Mouse (Mus musculus) kidney, adult 2 months (tissue): ENCODE measurements at regions not wholly inside any gene's neighbourhood (a gene's known extent, or its start where the extent isn't known, plus 50 kb on each side); places are given as distances from the start of the nearest gene placed in this dataset.

Source experiments
- DNase-seq: peaks from one replicate; pipeline ENCODE4 v3.0.0; 2021
- H3K27ac ChIP-seq: fragments of 200-500 bp; 2 replicates; pipeline ENCODE4 v1.5.1; 2012; ENCODE audit warnings: low read depth, low read length, control low read depth, inconsistent platforms; ENCODE audit not compliant: insufficient read depth
- H3K27me3 ChIP-seq: fragments of 200-500 bp; replicated peaks from 2 replicates; pipeline ENCODE4 v1.6.1; 2012; ENCODE audit warnings: mild to moderate bottlenecking, moderate library complexity, low read length, inconsistent platforms; ENCODE audit not compliant: control insufficient read depth, insufficient read depth
- H3K36me3 ChIP-seq: fragments of 200-500 bp; 2 replicates; pipeline ENCODE4 v1.6.1; 2012; ENCODE audit warnings: mild to moderate bottlenecking, moderate library complexity, low read length, inconsistent platforms; ENCODE audit not compliant: control insufficient read depth, insufficient read depth
- H3K4me1 ChIP-seq: fragments of 200-500 bp; 2 replicates; pipeline ENCODE4 v1.6.1; 2011; ENCODE audit warnings: low read length; ENCODE audit not compliant: control insufficient read depth, insufficient read depth
- H3K4me3 ChIP-seq: fragments of 200-500 bp; 2 replicates; pipeline ENCODE4 v1.5.1; 2011; ENCODE audit warnings: mild to moderate bottlenecking, low read depth, low read length, control low read depth; ENCODE audit not compliant: insufficient read depth
- CTCF ChIP-seq: fragments of 200-500 bp; conservative IDR thresholded peaks from 2 replicates; pipeline ENCODE4 v1.5.1; 2011; ENCODE audit warnings: low read depth, mild to moderate bottlenecking, control low read depth, low read length, moderate library complexity, mixed read lengths; ENCODE audit not compliant: insufficient read depth, insufficient read length
- POLR2A ChIP-seq: fragments of 200-500 bp; IDR thresholded peaks from one replicate; pipeline ENCODE4 v1.6.1; 2011; ENCODE audit warnings: low read depth, low read length, control low read depth
- WGBS: fragments of 180-500 bp; shearing (Covaris S2); methylation state at CpG from one replicate; pipeline ENCODE4 v1.1.7; 2018; 5-methylcytosine and 5-hydroxymethylcytosine counted together

DNA sequence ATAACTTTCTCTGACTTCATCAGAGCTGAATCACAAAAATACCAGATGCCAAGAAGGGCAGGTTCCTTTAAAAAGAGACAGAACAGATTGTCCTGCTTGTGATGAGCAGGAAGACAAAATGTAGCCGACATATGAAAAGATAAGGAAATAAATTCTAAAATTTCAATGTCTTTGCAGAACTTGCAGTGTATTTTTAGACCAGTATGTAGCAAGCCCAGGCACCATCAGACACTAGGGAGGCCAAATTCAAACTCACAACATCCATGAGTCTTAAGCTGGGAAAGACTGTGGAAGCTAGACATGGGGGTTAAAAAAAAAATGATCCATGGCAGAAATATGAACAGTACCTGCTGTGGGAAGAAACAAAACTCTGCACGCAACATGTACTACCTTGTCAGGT, 564.7 kb upstream of the Intu start:
- Histone ChIP-seq H3K27ac (no peak overlapping the region), H3K27me3 (no peaks in the 10 kb centered on the region), H3K36me3 (no peaks in the 10 kb centered on the region), H3K4me1 (no peaks in the 10 kb centered on the region), H3K4me3 (no peak overlapping the region)
- WGBS: 86% methylated on average over 2 of the region's 2 CpGs
- no peak for DNase-seq
- TF ChIP-seq POLR2A: no peak
- no peak for TF ChIP-seq CTCF

- DNase-seq: no peak
- TF ChIP-seq POLR2A: no peak
- TF ChIP-seq CTCF: no peak
Observed at GRCm38 (mm10) chr3:39976937-39977336, 554.1 kb upstream of the Intu start.

GRCm38 (mm10) chr3:39978916-39979679, 552.0 kb upstream of the Intu start:
- Histone ChIP-seq H3K27me3 (no peaks in the 10 kb centered on the region), H3K4me1 (no peaks in the 10 kb centered on the region), H3K36me3 (no peaks in the 10 kb centered on the region), H3K27ac (no peak overlapping the region), H3K4me3 (no peak overlapping the region)
- no peak for DNase-seq
- WGBS: 43% methylated on average over 3 of the region's 3 CpGs
- no peak for TF ChIP-seq POLR2A
- no peak for TF ChIP-seq CTCF

More at GRCm38 (mm10) chr3:39976937-39977336, 554.1 kb upstream of the Intu start:
- Histone ChIP-seq H3K4me3 (no peak overlapping the region), H3K27me3 (no peaks in the 10 kb centered on the region), H3K4me1 (no peaks in the 10 kb centered on the region), H3K36me3 (no peaks in the 10 kb centered on the region), H3K27ac (no peak overlapping the region)
- 96% methylated on average over 2 of the region's 2 CpGs for WGBS

GRCm38 (mm10) chr3:39982656-39983055, 548.4 kb upstream of the Intu start:
- H3K27me3 ChIP-seq: no peaks in the 10 kb centered on the region
- DNase-seq: no peak
- TF ChIP-seq POLR2A (no peak), CTCF (no peak)
- H3K4me3 ChIP-seq: no peak overlapping the region
- H3K4me1 ChIP-seq: no peaks in the 10 kb centered on the region
- H3K27ac ChIP-seq: no peak overlapping the region
- H3K36me3 ChIP-seq: no peaks in the 10 kb centered on the region

DNA sequence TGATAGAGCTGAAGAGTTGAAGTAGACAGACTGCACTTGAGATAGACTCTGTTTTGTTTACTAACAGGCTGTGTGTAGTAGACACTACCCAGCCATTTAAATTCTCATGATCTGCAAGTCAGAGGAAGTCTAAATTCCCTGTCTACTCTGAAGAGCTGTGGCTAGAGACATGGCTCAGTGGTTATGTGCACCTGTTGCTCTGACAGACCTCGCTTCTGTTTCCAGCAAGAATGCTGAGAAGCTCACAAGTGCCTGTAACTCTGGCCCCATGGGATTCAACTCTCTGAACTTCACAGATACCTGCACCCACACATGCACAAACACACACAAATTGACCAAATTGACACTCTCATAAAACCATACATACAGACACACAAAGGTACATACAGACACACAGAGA, 543.4 kb upstream of the Intu start:
- no peak for DNase-seq
- Histone ChIP-seq H3K27me3 (no peaks in the 10 kb centered on the region), H3K4me3 (no peak overlapping the region), H3K27ac (no peak overlapping the region), H3K36me3 (no peaks in the 10 kb centered on the region), H3K4me1 (no peaks in the 10 kb centered on the region)
- TF ChIP-seq CTCF: no peak
- no peak for TF ChIP-seq POLR2A
- WGBS: 80% methylated on average over 1 of the region's 1 CpGs

- H3K27ac ChIP-seq: no peak overlapping the region
- 50% methylated on average over 5 of the region's 5 CpGs for WGBS
- peak; percentile 57 for DNase-seq
- H3K4me3 ChIP-seq: no peak overlapping the region
- no peaks in the 10 kb centered on the region for H3K36me3 ChIP-seq
- peak; percentile 54 for TF ChIP-seq CTCF
- TF ChIP-seq POLR2A: no peak
- H3K27me3 ChIP-seq: no peaks in the 10 kb centered on the region
- H3K4me1 ChIP-seq: no peaks in the 10 kb centered on the region
Observed at GRCm38 (mm10) chr3:39998628-39999027, 532.5 kb upstream of the Intu start.

DNA sequence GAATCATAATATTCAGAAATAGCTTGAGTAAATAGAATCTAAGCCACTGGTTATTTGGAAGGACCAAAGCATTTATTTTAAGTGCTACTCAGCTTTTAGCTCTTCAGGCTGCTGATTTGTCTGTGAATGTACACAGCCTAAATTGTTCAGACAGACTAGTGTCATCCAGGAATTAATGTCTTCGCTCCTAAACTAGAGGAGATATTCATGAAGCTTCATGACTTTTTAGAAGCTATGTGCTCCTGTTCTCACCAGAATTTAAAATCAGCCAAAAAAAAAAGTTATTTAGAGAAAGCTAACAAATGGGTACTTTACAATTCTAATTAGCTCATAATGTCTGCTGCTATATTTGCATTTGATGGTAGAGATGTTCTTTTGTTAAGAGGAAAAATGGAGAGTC, 531.2 kb upstream of the Intu start:
- TF ChIP-seq CTCF (no peak), POLR2A (no peak)
- no peaks in the 10 kb centered on the region for H3K36me3 ChIP-seq
- H3K27me3 ChIP-seq: no peaks in the 10 kb centered on the region
- no peak overlapping the region for H3K4me3 ChIP-seq
- no peak for DNase-seq
- H3K4me1 ChIP-seq: no peaks in the 10 kb centered on the region
- WGBS: 91% methylated on average over 1 of the region's 1 CpGs
- no peak overlapping the region for H3K27ac ChIP-seq

- no peaks in the 10 kb centered on the region for H3K36me3 ChIP-seq
- H3K4me3 ChIP-seq: no peak overlapping the region
- no peak for TF ChIP-seq CTCF
- no peak for TF ChIP-seq POLR2A
- no peaks in the 10 kb centered on the region for H3K27me3 ChIP-seq
- DNase-seq: no peak
- H3K4me1 ChIP-seq: no peaks in the 10 kb centered on the region
- H3K27ac ChIP-seq: no peak overlapping the region
- WGBS: 75% methylated on average over 3 of the region's 3 CpGs
Observed at GRCm38 (mm10) chr3:40002838-40003237, 528.2 kb upstream of the Intu start.
